Mouse (Mus musculus) ES-Bruce4 (cell line): ENCODE results near the gene Nenf. TPM values are rescaled to one million over a fixed set of nuclear protein-coding genes. Genes with fewer than 3 reads are reported as not detected.

ENCODE experiments used
- H3K27ac ChIP-seq: 2 replicates; pipeline ENCODE4 v1.5.1; 2012; ENCODE audit warnings: low read length, inconsistent platforms; ENCODE audit not compliant: insufficient read depth
- H3K27me3 ChIP-seq: 2 replicates; pipeline ENCODE4 v1.6.1; 2012; ENCODE audit warnings: mild to moderate bottlenecking, low read length, inconsistent platforms; ENCODE audit not compliant: control insufficient read depth, poor library complexity, insufficient read depth, severe bottlenecking
- H3K36me3 ChIP-seq: 2 replicates; pipeline ENCODE4 v1.6.1; 2012; ENCODE audit warnings: inconsistent platforms, mild to moderate bottlenecking, low read length, moderate library complexity; ENCODE audit not compliant: control insufficient read depth, poor library complexity, insufficient read depth, severe bottlenecking
- H3K4me1 ChIP-seq: one replicate; pipeline ENCODE4 v1.8.1; 2011; ENCODE audit warnings: low read length; ENCODE audit not compliant: control insufficient read depth, insufficient read depth
- H3K4me3 ChIP-seq: 2 replicates; pipeline ENCODE4 v1.5.1; 2011; ENCODE audit warnings: low read depth, mild to moderate bottlenecking, low read length
- H3K9ac ChIP-seq: 2 replicates; pipeline ENCODE4 v1.6.1; 2012; ENCODE audit warnings: low read depth, mild to moderate bottlenecking, inconsistent platforms; ENCODE audit not compliant: poor library complexity, severe bottlenecking
- H3K9me3 ChIP-seq: replicated peaks from 2 replicates; pipeline ENCODE4 v1.6.1; 2012; ENCODE audit warnings: mild to moderate bottlenecking, low read length, inconsistent platforms; ENCODE audit not compliant: control insufficient read depth, poor library complexity, insufficient read depth, severe bottlenecking
- CTCF ChIP-seq: IDR thresholded peaks from one replicate; pipeline ENCODE4 v1.8.1; 2011; ENCODE audit warnings: low read depth, low read length
- EP300 ChIP-seq: IDR thresholded peaks from 2 replicates; pipeline ENCODE4 v1.6.1; 2011; ENCODE audit warnings: low read depth, low read length; ENCODE audit not compliant: insufficient read depth
- POLR2A ChIP-seq: IDR thresholded peaks from one replicate; pipeline ENCODE4 v1.8.1; 2011; ENCODE audit warnings: low read length; ENCODE audit not compliant: insufficient read depth
- polyA plus RNA-seq: library from polyadenylated mRNA; stranded (reverse); fragments of >200 nt; gene quantifications from 2 replicates; pipeline ENCODE4 v1.2.4, GENCODE M21; 2011; ENCODE audit warnings: low read depth; ENCODE audit not compliant: missing spikeins, insufficient read depth, insufficient read length

Gene Nenf
- polyA plus RNA-seq, 1 experiment: 19.9 TPM

GRCm38 (mm10) chr1:191326233-191326882 lies 8.4 kb upstream of the Nenf start:
- H3K4me3 ChIP-seq: peak overlapping the region; percentile 76
- H3K9ac ChIP-seq: peak overlapping the region; percentile 64
- no peaks in the 10 kb centered on the region for H3K9me3 ChIP-seq
- H3K36me3 ChIP-seq: no peaks in the 10 kb centered on the region
- no peak overlapping the region for H3K27ac ChIP-seq
- no peaks in the 10 kb centered on the region for H3K4me1 ChIP-seq
- no peak for TF ChIP-seq CTCF
- TF ChIP-seq EP300: no peak
- no peak for TF ChIP-seq POLR2A
- H3K27me3 ChIP-seq: no peaks in the 10 kb centered on the region

GRCm38 (mm10) chr1:191325726-191326232 lies 7.8 kb upstream of the Nenf start, which contains the start of gene Tmem206:
Tmem206 (plus strand) TSS chr1:191325912.
- TF ChIP-seq EP300 (no peak), CTCF (no peak), POLR2A (peak; percentile 79)
- no peaks in the 10 kb centered on the region for H3K4me1 ChIP-seq
- H3K4me3 ChIP-seq: peak within 1 kb of the TSS; percentile 76
- no peaks in the 10 kb centered on the region for H3K9me3 ChIP-seq
- no peak within 1 kb of the TSS for H3K27ac ChIP-seq
- H3K9ac ChIP-seq: peak within 1 kb of the TSS; percentile 64
- no peaks in the 10 kb centered on the region for H3K36me3 ChIP-seq
- H3K27me3 ChIP-seq: no peaks in the 10 kb centered on the region

GRCm38 (mm10) chr1:191324733-191325590 lies 7.0 kb upstream of the Nenf start:
- Histone ChIP-seq H3K27ac (no peak overlapping the region), H3K27me3 (no peaks in the 10 kb centered on the region), H3K9ac (no peak overlapping the region), H3K4me3 (no peak overlapping the region), H3K9me3 (no peaks in the 10 kb centered on the region), H3K36me3 (no peaks in the 10 kb centered on the region), H3K4me1 (no peaks in the 10 kb centered on the region)
- TF ChIP-seq EP300 (no peak), POLR2A (no peak), CTCF (no peak)

GRCm38 (mm10) chr1:191323381-191323780 lies 5.4 kb upstream of the Nenf start:
- H3K27ac ChIP-seq: no peak overlapping the region
- no peaks in the 10 kb centered on the region for H3K4me1 ChIP-seq
- no peak overlapping the region for H3K9ac ChIP-seq
- H3K4me3 ChIP-seq: no peak overlapping the region
- TF ChIP-seq POLR2A: no peak
- no peak for TF ChIP-seq CTCF
- TF ChIP-seq EP300: no peak
- no peaks in the 10 kb centered on the region for H3K9me3 ChIP-seq
- no peaks in the 10 kb centered on the region for H3K27me3 ChIP-seq
- no peaks in the 10 kb centered on the region for H3K36me3 ChIP-seq

DNA sequence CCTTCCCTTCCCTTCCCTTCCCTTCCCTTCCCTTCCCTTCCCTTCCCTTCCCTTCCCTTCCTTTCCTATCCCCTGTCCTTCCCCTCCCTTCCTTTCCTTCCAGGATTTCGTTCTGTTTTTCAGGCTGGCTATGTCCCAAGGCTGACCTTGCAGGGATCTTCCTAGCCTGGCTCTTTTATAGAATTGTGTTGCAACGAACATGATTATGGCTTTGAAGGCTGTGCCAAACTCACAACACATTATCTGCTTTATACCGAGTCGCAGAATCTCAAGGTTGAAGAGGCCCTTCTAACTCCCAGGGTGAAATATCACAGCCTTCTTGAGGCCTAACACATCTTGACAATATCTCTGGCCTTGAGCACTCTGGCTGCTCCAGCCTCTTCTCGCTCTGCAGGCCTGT lies 692 bp upstream of the Nenf start:
- Histone ChIP-seq H3K4me3 (no peak overlapping the region), H3K9me3 (no peaks in the 10 kb centered on the region), H3K9ac (no peak overlapping the region), H3K36me3 (no peaks in the 10 kb centered on the region), H3K4me1 (no peaks in the 10 kb centered on the region), H3K27me3 (no peaks in the 10 kb centered on the region), H3K27ac (no peak overlapping the region)
- no peak for TF ChIP-seq CTCF
- no peak for TF ChIP-seq POLR2A
- no peak for TF ChIP-seq EP300

DNA sequence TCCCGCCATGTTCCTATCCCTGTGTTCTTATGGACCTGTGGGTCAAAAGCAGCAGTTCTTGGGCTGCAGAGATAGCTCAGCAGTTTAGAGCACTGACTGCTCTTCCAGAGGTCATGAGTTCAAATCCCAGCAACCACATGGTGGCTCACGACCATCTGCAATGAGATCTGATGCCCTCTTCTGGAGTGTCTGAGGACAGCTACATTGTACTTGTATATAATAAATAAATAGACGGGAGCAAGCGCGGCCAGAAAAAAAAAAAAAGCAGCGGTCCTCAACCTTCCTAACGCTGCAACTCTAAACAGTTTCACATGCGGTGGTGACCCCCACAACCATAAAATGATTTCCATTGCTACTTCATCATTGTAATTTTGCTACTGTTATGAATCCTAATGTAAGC lies 1.2 kb downstream of the Nenf start:
- TF ChIP-seq EP300 (no peak), CTCF (no peak), POLR2A (no peak)

More for the DNA sequence above, 1.2 kb downstream of the Nenf start:
- Histone ChIP-seq H3K9me3 (no peaks in the 10 kb centered on the region), H3K36me3 (no peaks in the 10 kb centered on the region), H3K27ac (no peak overlapping the region), H3K27me3 (no peaks in the 10 kb centered on the region), H3K4me3 (no peak overlapping the region), H3K9ac (no peak overlapping the region), H3K4me1 (no peaks in the 10 kb centered on the region)
